Mouse (Mus musculus) kidney, adult 2 months (tissue): ENCODE data around the gene Zfp706.

ENCODE experiments used
- CTCF ChIP-seq: fragments of 200-500 bp; conservative IDR thresholded peaks from 2 replicates; pipeline ENCODE4 v1.5.1; 2011; ENCODE audit warnings: low read depth, mild to moderate bottlenecking, control low read depth, low read length, moderate library complexity, mixed read lengths; ENCODE audit not compliant: insufficient read depth, insufficient read length
- POLR2A ChIP-seq: fragments of 200-500 bp; IDR thresholded peaks from one replicate; pipeline ENCODE4 v1.6.1; 2011; ENCODE audit warnings: low read depth, low read length, control low read depth

GRCm38 (mm10) chr15:36973290-36973689 is 34.3 kb downstream of the Zfp706 start:
- TF ChIP-seq POLR2A (no peak), CTCF (no peak)
